Mouse (Mus musculus) testis, adult 2 months (tissue): ENCODE measurements at regions not wholly inside any gene's neighbourhood (a gene's known extent, or its start where the extent isn't known, plus 50 kb on each side); places are given as distances from the start of the nearest gene placed in this dataset.

Experiments
- H3K27ac ChIP-seq: fragments of 200-500 bp; 2 replicates; pipeline ENCODE4 v1.5.1; 2012; ENCODE audit warnings: low read depth, low read length; ENCODE audit not compliant: control insufficient read depth, insufficient read depth
- H3K27me3 ChIP-seq: fragments of 200-500 bp; 2 replicates; pipeline ENCODE4 v1.6.1; 2012; ENCODE audit warnings: mild to moderate bottlenecking, low read length, moderate library complexity; ENCODE audit not compliant: control insufficient read depth, insufficient read depth
- H3K36me3 ChIP-seq: fragments of 200-500 bp; 2 replicates; pipeline ENCODE4 v1.6.1; 2012; ENCODE audit warnings: mild to moderate bottlenecking, low read length; ENCODE audit not compliant: control insufficient read depth, insufficient read depth
- H3K4me1 ChIP-seq: fragments of 200-500 bp; 2 replicates; pipeline ENCODE4 v1.6.1; 2012; ENCODE audit warnings: low read length; ENCODE audit not compliant: control insufficient read depth, insufficient read depth
- H3K4me3 ChIP-seq: fragments of 200-500 bp; 2 replicates; pipeline ENCODE4 v1.5.1; 2012; ENCODE audit warnings: low read depth, mild to moderate bottlenecking, low read length, moderate library complexity, mixed read lengths; ENCODE audit not compliant: control insufficient read depth
- CTCF ChIP-seq: fragments of 200-500 bp; IDR thresholded peaks from 2 replicates; pipeline ENCODE4 v1.5.1; 2012; ENCODE audit warnings: low read depth, mild to moderate bottlenecking, inconsistent platforms, low read length, moderate library complexity; ENCODE audit not compliant: control insufficient read depth, insufficient read depth, insufficient replicate concordance
- POLR2A ChIP-seq: fragments of 200-500 bp; IDR thresholded peaks from 2 replicates; pipeline ENCODE4 v1.6.1; 2012; ENCODE audit warnings: low read depth, mild to moderate bottlenecking, inconsistent platforms, low read length, moderate library complexity; ENCODE audit not compliant: control insufficient read depth

- no peak for TF ChIP-seq POLR2A
- TF ChIP-seq CTCF: no peak
- peaks cover 6% of the 10 kb centered on the region for H3K4me1 ChIP-seq
- H3K4me3 ChIP-seq: no peak overlapping the region
- H3K27ac ChIP-seq: no peak overlapping the region
- H3K27me3 ChIP-seq: no peaks in the 10 kb centered on the region
- H3K36me3 ChIP-seq: no peaks in the 10 kb centered on the region
Observed at GRCm38 (mm10) chr15:97593781-97594600, 111.6 kb downstream of the Rpap3 start.

- no peak overlapping the region for H3K4me3 ChIP-seq
- H3K4me1 ChIP-seq: peaks cover 4% of the 10 kb centered on the region
- no peaks in the 10 kb centered on the region for H3K27me3 ChIP-seq
- TF ChIP-seq POLR2A (no peak), CTCF (no peak)
- H3K36me3 ChIP-seq: no peaks in the 10 kb centered on the region
- H3K27ac ChIP-seq: no peak overlapping the region
Observed at GRCm38 (mm10) chr15:97592786-97593185, 112.8 kb downstream of the Rpap3 start.

- Histone ChIP-seq H3K27me3 (no peaks in the 10 kb centered on the region), H3K4me3 (no peak overlapping the region), H3K4me1 (peaks cover 3% of the 10 kb centered on the region), H3K36me3 (no peaks in the 10 kb centered on the region), H3K27ac (no peak overlapping the region)
- TF ChIP-seq POLR2A: no peak
Observed at GRCm38 (mm10) chr15:97591406-97591805, 114.2 kb downstream of the Rpap3 start.

GRCm38 (mm10) chr15:97590732-97591292, 114.8 kb downstream of the Rpap3 start:
- no peak for TF ChIP-seq CTCF
- TF ChIP-seq POLR2A: no peak

GRCm38 (mm10) chr15:97587571-97588205, 117.9 kb downstream of the Rpap3 start:
- H3K4me3 ChIP-seq: no peak overlapping the region
- H3K27ac ChIP-seq: no peak overlapping the region
- TF ChIP-seq POLR2A: no peak
- no peak for TF ChIP-seq CTCF
- no peaks in the 10 kb centered on the region for H3K27me3 ChIP-seq
- H3K36me3 ChIP-seq: no peaks in the 10 kb centered on the region
- peaks cover 6% of the 10 kb centered on the region for H3K4me1 ChIP-seq

More at GRCm38 (mm10) chr15:97590732-97591292, 114.8 kb downstream of the Rpap3 start:
- H3K4me3 ChIP-seq: no peak overlapping the region
- peaks cover 3% of the 10 kb centered on the region for H3K4me1 ChIP-seq
- no peaks in the 10 kb centered on the region for H3K27me3 ChIP-seq
- H3K36me3 ChIP-seq: no peaks in the 10 kb centered on the region
- H3K27ac ChIP-seq: peak overlapping the region; percentile 16; the same call in 1 of the 2 replicates

- peaks cover 16% of the 10 kb centered on the region for H3K4me1 ChIP-seq
- no peaks in the 10 kb centered on the region for H3K36me3 ChIP-seq
- peak; percentile 94 for TF ChIP-seq CTCF
- no peak for TF ChIP-seq POLR2A
- no peak overlapping the region for H3K27ac ChIP-seq
- H3K27me3 ChIP-seq: no peaks in the 10 kb centered on the region
- H3K4me3 ChIP-seq: peak overlapping the region; percentile 72
Observed at GRCm38 (mm10) chr15:97581724-97582154, 123.9 kb downstream of the Rpap3 start.

- Histone ChIP-seq H3K27me3 (no peaks in the 10 kb centered on the region), H3K36me3 (no peaks in the 10 kb centered on the region), H3K27ac (no peak overlapping the region), H3K4me3 (peak overlapping the region; percentile 65), H3K4me1 (peaks cover 16% of the 10 kb centered on the region)
- TF ChIP-seq POLR2A: no peak
- TF ChIP-seq CTCF: no peak
Observed at GRCm38 (mm10) chr15:97580726-97581125, 124.9 kb downstream of the Rpap3 start.

- TF ChIP-seq POLR2A (no peak), CTCF (no peak)
Observed at GRCm38 (mm10) chr15:97578046-97578445, 127.6 kb downstream of the Rpap3 start.

More at GRCm38 (mm10) chr15:97578046-97578445, 127.6 kb downstream of the Rpap3 start:
- H3K27ac ChIP-seq: no peak overlapping the region
- peaks cover 15% of the 10 kb centered on the region for H3K4me1 ChIP-seq
- H3K27me3 ChIP-seq: no peaks in the 10 kb centered on the region
- no peaks in the 10 kb centered on the region for H3K36me3 ChIP-seq
- H3K4me3 ChIP-seq: no peak overlapping the region
